Mouse (Mus musculus): ENCODE data around the gene Rad51b.

Rad51b gene

GRCm38 (mm10) chr12:79297121-79297576, at the start of gene Rad51b:
Gene Rad51b (plus strand): TSS chr12:79297282.
- DNase-seq (ENCODE audit: low read depth) = peak; percentile 88

- no peak for DNase-seq (ENCODE audit: low read depth)
Measured at GRCm38 (mm10) chr12:79248110-79248509, 49.0 kb upstream of the Rad51b start.

- no peak for DNase-seq (ENCODE audit: low read depth)
Measured at GRCm38 (mm10) chr12:79253294-79254053, 43.6 kb upstream of the Rad51b start.

- DNase-seq (ENCODE audit: low read depth) = no peak
Measured at GRCm38 (mm10) chr12:79254975-79255374, 42.1 kb upstream of the Rad51b start.

GRCm38 (mm10) chr12:79260154-79260553, 36.9 kb upstream of the Rad51b start:
- no peak for DNase-seq (ENCODE audit: low read depth)

- peak; percentile 19 for DNase-seq (ENCODE audit: low read depth)
Measured at GRCm38 (mm10) chr12:79261035-79261434, 36.0 kb upstream of the Rad51b start.

GRCm38 (mm10) chr12:79272604-79273003, 24.5 kb upstream of the Rad51b start:
- no peak for DNase-seq (ENCODE audit: low read depth)

GRCm38 (mm10) chr12:79279513-79280115, 17.5 kb upstream of the Rad51b start:
- DNase-seq (ENCODE audit: low read depth) = no peak

- DNase-seq (ENCODE audit: low read depth) = no peak
Measured at GRCm38 (mm10) chr12:79282595-79282994, 14.5 kb upstream of the Rad51b start.

- DNase-seq (ENCODE audit: low read depth) = no peak
Measured at GRCm38 (mm10) chr12:79292874-79293273, 4.2 kb upstream of the Rad51b start.

- DNase-seq (ENCODE audit: low read depth) = peak; percentile 92
Measured at GRCm38 (mm10) chr12:79296126-79296816, 811 bp upstream of the Rad51b start, which contains the start of gene Zfyve26. Gene Zfyve26 (minus strand): TSS chr12:79296304.

- peak; percentile 33 for DNase-seq (ENCODE audit: low read depth)
Measured at GRCm38 (mm10) chr12:79297884-79298636, 978 bp downstream of the Rad51b start.

GRCm38 (mm10) chr12:79301802-79302201, 4.7 kb downstream of the Rad51b start:
- no peak for DNase-seq (ENCODE audit: low read depth)

- DNase-seq (ENCODE audit: low read depth) = no peak
Measured at GRCm38 (mm10) chr12:79305131-79305530, 8.0 kb downstream of the Rad51b start.

- DNase-seq (ENCODE audit: low read depth) = no peak
Measured at GRCm38 (mm10) chr12:79306013-79306412, 8.9 kb downstream of the Rad51b start.

- DNase-seq (ENCODE audit: low read depth) = no peak
Measured at GRCm38 (mm10) chr12:79313721-79314120, 16.6 kb downstream of the Rad51b start.

- no peak for DNase-seq (ENCODE audit: low read depth)
Measured at GRCm38 (mm10) chr12:79317339-79317738, 20.3 kb downstream of the Rad51b start.

- no peak for DNase-seq (ENCODE audit: low read depth)
Measured at GRCm38 (mm10) chr12:79320895-79321294, 23.8 kb downstream of the Rad51b start.

- DNase-seq (ENCODE audit: low read depth) = peak; percentile 51
Measured at GRCm38 (mm10) chr12:79322539-79322938, 25.5 kb downstream of the Rad51b start.

GRCm38 (mm10) chr12:79326236-79326635, 29.2 kb downstream of the Rad51b start:
- DNase-seq (ENCODE audit: low read depth) = no peak

GRCm38 (mm10) chr12:79326745-79327144, 29.7 kb downstream of the Rad51b start:
- DNase-seq (ENCODE audit: low read depth) = no peak

- DNase-seq (ENCODE audit: low read depth) = no peak
Measured at GRCm38 (mm10) chr12:79327868-79328267, 30.8 kb downstream of the Rad51b start.
